Mouse (Mus musculus) forebrain, embryonic 13.5 days (tissue): Measurements from ENCODE around the gene Dennd4c. TPM values are rescaled to one million over a fixed set of nuclear protein-coding genes. Genes with fewer than 3 reads are reported as not detected.
A peak's percentile ranks its signal among the peaks of the same experiment; 100 is the strongest.
"Not testable (repeated sequence)": the region's sequence is repeated elsewhere in the genome, so short reads cannot be mapped to it uniquely, and the experiment has no call there.

Experiments used
- ATAC-seq: fragments of 200-750 bp; cut with Nextera tagmentation; 2 replicates; pipeline ENCODE4 v1.8.0; 2017
- H3K27ac ChIP-seq: fragments of 300-500 bp; sonication (generic); 2 replicates; pipeline ENCODE4 v1.5.1; 2015; ENCODE audit warnings: inconsistent platforms, mild to moderate bottlenecking, moderate library complexity
- H3K27me3 ChIP-seq: fragments of 300-500 bp; sonication (generic); 2 replicates; pipeline ENCODE4 v1.6.1; 2015; ENCODE audit warnings: mild to moderate bottlenecking, inconsistent platforms
- H3K36me3 ChIP-seq: fragments of 300-500 bp; sonication (generic); 2 replicates; pipeline ENCODE4 v1.6.1; 2015; ENCODE audit warnings: mild to moderate bottlenecking, inconsistent platforms; ENCODE audit not compliant: poor library complexity, severe bottlenecking
- H3K4me1 ChIP-seq: fragments of 300-500 bp; sonication (generic); 2 replicates; pipeline ENCODE4 v1.6.1; 2015; ENCODE audit warnings: inconsistent platforms
- H3K4me2 ChIP-seq: fragments of 300-500 bp; sonication (generic); 2 replicates; pipeline ENCODE4 v1.6.1; 2015; ENCODE audit warnings: inconsistent platforms, mild to moderate bottlenecking, moderate library complexity
- H3K4me3 ChIP-seq: fragments of 300-500 bp; sonication (generic); 2 replicates; pipeline ENCODE4 v1.5.1; 2015; ENCODE audit warnings: mild to moderate bottlenecking, inconsistent platforms
- H3K9ac ChIP-seq: fragments of 300-500 bp; sonication (generic); 2 replicates; pipeline ENCODE4 v1.6.1; 2015; ENCODE audit warnings: mild to moderate bottlenecking, inconsistent platforms
- H3K9me3 ChIP-seq: fragments of 300-500 bp; sonication (generic); replicated peaks from 2 replicates; pipeline ENCODE4 v1.6.1; 2016; ENCODE audit warnings: inconsistent platforms
- WGBS: fragments of 180-500 bp; shearing (Covaris S2); methylation state at CpG from one replicate; pipeline ENCODE4 v1.1.7; 2015; 5-methylcytosine and 5-hydroxymethylcytosine counted together
- polyA plus RNA-seq: library from polyadenylated mRNA; unstranded; fragments of >200 nt; fragmentation: Nextera tagmentation; extraction: Ambion mirVana; gene quantifications from 2 replicates; pipeline ENCODE4 v1.2.1, GENCODE M21; 2015

Gene Dennd4c
- polyA plus RNA-seq, 1 experiment from 2014 or later: 4.1 TPM

DNA sequence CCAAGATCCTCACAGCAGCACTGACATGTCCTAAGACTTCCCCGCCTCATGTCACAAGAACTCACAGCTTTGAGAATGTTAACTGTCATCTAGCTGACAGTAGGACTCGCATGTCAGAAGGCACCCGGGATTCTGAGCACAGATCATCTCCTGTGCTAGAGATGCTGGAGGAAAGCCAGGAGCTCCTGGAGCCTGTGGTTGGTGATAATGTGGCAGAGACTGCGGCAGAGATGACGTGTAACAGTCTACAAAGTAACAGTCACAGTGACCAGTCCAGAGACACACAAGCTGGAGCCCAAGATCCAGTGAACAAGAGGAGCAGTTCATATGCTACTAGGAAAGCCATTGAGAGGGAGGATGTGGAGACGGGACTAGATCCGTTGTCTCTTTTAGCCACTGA is 76.8 kb downstream of the Dennd4c start:
- Histone ChIP-seq H3K9ac (no peak overlapping the region), H3K36me3 (peaks cover 45% of the 10 kb centered on the region), H3K9me3 (no peaks in the 10 kb centered on the region), H3K27me3 (no peaks in the 10 kb centered on the region), H3K4me3 (no peak overlapping the region), H3K4me1 (no peaks in the 10 kb centered on the region), H3K27ac (no peak overlapping the region), H3K4me2 (no peak overlapping the region)
- no peak for ATAC-seq
- WGBS: 89% methylated on average over 7 of the region's 7 CpGs

DNA sequence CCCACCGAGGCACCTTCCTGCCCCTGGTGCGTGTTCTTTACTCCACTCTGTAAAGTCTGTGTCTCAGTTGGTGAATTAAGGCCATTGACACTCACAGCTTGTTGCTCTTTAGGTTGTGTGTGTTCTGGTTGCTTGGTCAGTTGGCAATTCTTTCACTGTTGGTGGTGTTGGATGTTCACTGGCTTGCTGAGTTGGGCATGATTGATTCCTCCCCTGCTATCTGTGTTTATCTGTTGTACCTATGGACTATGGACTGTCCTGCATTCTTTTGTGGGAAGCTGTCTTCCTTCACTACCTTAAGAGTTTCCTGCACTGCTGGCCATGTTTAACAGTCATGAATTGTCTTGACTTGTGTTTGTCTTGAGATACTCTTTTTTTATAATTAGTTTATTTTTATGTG is 83.5 kb downstream of the Dennd4c start:
- peaks cover 46% of the 10 kb centered on the region for H3K36me3 ChIP-seq
- H3K9me3 ChIP-seq: no peaks in the 10 kb centered on the region
- no peaks in the 10 kb centered on the region for H3K4me1 ChIP-seq
- no peak overlapping the region for H3K4me3 ChIP-seq
- no peak overlapping the region for H3K4me2 ChIP-seq
- WGBS: 89% methylated on average over 2 of the region's 2 CpGs
- H3K9ac ChIP-seq: no peak overlapping the region
- H3K27me3 ChIP-seq: no peaks in the 10 kb centered on the region
- ATAC-seq: no peak
- no peak overlapping the region for H3K27ac ChIP-seq

DNA sequence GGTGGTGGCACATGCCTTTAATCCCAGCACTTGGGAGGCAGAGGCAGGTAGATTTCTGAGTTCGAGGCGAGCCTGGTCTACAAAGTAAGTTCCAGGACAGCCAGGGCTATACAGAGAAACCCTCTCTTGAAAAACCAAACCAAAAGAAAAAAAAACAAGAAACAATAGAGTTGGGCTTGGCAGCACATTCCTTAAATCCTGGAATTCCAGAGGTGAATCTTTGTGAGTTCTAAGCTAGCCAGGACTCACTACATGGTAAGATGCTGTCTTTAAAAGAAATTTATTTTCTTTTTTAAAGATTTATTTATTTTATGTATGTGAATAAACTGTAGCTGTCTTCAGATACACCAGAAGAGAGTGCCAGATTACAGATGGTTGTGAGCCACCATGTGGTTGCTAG is 92.8 kb downstream of the Dennd4c start:
- peaks cover 73% of the 10 kb centered on the region for H3K36me3 ChIP-seq
- not testable (repeated sequence) for ATAC-seq
- WGBS: 96% methylated on average over 2 of the region's 2 CpGs

DNA sequence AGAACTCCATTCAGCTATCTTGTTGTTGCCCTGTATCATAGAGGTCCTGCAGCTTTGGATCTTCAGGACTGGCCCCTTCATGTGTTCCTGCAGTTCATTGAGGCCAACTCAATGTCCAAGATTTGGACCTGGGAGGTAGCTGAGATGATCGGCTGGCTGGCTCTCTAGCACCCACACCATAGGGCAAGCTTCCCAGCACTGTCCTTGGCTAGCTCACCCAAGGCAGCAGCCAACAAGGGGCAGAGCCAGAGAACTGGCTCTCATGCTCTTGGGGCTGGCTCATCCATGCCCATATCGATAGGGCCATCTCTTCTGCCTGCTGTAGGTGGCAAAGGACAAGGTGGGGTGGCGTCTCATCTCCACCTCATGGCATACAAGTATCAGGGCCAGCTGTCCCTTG is 97.0 kb downstream of the Dennd4c start:
- Histone ChIP-seq H3K4me2 (no peak overlapping the region), H3K9ac (no peak overlapping the region), H3K4me1 (no peaks in the 10 kb centered on the region), H3K4me3 (no peak overlapping the region), H3K36me3 (peaks cover 60% of the 10 kb centered on the region), H3K27ac (no peak overlapping the region), H3K9me3 (no peaks in the 10 kb centered on the region), H3K27me3 (no peaks in the 10 kb centered on the region)
- ATAC-seq: no peak
- WGBS: 96% methylated on average over 3 of the region's 3 CpGs

More for the DNA sequence above, 92.8 kb downstream of the Dennd4c start:
- H3K27me3 ChIP-seq, H3K4me2 ChIP-seq, H3K4me3 ChIP-seq, H3K4me1 ChIP-seq, H3K27ac ChIP-seq, H3K9me3 ChIP-seq, H3K9ac ChIP-seq: not testable (repeated sequence)

DNA sequence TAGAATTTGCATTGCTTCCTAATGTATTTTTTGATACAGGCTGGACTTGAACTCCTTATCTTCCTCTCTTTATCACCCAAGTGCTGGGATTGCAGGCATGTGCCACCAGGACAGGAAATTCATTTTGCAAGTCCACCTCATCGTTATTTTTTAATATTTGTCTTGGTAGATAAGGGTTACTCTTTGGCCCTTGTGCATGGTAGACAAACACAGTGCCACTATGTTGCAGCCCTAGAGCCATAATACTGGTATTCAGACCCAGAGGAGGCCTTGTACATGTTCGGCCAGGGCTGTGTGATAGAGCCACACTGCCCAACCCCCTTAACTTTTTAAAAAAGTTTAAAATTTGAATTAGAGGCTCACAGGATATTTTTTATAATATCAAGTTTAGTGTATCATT is 98.9 kb downstream of the Dennd4c start:
- Histone ChIP-seq H3K4me3 (no peak overlapping the region), H3K36me3 (peaks cover 54% of the 10 kb centered on the region)
- 90% methylated on average over 2 of the region's 2 CpGs for WGBS

DNA sequence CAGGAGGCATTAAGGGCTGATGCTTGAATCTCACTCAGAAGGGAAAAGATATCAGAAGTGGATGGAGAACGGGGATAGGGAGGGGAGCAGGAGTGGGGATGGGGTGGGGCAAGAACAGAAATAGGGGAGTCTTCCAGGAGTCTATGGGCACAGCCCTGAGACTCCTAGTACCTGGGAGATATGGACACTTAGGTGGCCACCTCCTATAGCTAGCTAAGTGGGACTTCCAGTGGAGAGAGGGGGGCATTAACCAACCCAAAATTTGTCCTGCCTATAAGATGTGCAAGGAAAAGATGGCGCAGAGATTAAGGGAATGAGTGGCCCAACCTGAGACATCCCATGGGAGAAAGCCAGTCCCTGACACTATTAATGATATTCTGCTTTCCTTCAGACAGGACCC is 103.0 kb downstream of the Dennd4c start:
- no peak overlapping the region for H3K27ac ChIP-seq
- H3K9ac ChIP-seq: no peak overlapping the region
- 85% methylated on average over 2 of the region's 2 CpGs for WGBS
- H3K27me3 ChIP-seq: no peaks in the 10 kb centered on the region
- 0 out of 2 replicates have a peak, but pooled peaks have one; percentile 25 for ATAC-seq
- H3K9me3 ChIP-seq: no peaks in the 10 kb centered on the region
- no peak overlapping the region for H3K4me3 ChIP-seq
- H3K4me1 ChIP-seq: peaks cover 9% of the 10 kb centered on the region
- H3K4me2 ChIP-seq: no peak overlapping the region
- H3K36me3 ChIP-seq: peaks cover 56% of the 10 kb centered on the region

More for the DNA sequence above, 98.9 kb downstream of the Dennd4c start:
- H3K4me2 ChIP-seq: no peak overlapping the region
- ATAC-seq: no peak
- H3K9ac ChIP-seq: no peak overlapping the region
- no peaks in the 10 kb centered on the region for H3K9me3 ChIP-seq
- no peak overlapping the region for H3K27ac ChIP-seq
- no peaks in the 10 kb centered on the region for H3K27me3 ChIP-seq
- H3K4me1 ChIP-seq: no peaks in the 10 kb centered on the region

DNA sequence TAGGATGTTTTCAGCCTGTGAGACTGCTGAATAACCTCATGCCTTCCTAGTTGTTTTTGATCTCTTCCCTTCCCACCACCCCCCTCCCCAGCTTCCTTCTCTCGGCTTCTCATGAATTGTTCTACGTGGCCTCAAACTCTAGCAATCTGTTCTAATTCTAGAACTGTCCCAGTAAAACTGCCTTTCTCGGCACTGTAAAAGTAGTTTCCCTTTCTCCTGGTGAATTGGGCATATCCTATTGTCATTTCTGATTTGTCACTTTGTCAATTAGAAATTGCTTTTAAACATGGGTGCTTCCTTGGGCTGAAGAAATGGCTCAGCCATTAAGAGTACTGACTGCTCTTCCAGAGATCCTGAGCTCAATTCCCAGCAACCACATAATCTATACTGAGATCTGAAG is 103.7 kb downstream of the Dennd4c start:
- Histone ChIP-seq H3K4me1 (peaks cover 9% of the 10 kb centered on the region), H3K27me3 (no peaks in the 10 kb centered on the region), H3K9me3 (no peaks in the 10 kb centered on the region), H3K27ac (no peak overlapping the region), H3K36me3 (peaks cover 53% of the 10 kb centered on the region), H3K4me3 (no peak overlapping the region), H3K4me2 (no peak overlapping the region), H3K9ac (no peak overlapping the region)
- WGBS: 79% methylated on average over 3 of the region's 3 CpGs
- no peak for ATAC-seq

DNA sequence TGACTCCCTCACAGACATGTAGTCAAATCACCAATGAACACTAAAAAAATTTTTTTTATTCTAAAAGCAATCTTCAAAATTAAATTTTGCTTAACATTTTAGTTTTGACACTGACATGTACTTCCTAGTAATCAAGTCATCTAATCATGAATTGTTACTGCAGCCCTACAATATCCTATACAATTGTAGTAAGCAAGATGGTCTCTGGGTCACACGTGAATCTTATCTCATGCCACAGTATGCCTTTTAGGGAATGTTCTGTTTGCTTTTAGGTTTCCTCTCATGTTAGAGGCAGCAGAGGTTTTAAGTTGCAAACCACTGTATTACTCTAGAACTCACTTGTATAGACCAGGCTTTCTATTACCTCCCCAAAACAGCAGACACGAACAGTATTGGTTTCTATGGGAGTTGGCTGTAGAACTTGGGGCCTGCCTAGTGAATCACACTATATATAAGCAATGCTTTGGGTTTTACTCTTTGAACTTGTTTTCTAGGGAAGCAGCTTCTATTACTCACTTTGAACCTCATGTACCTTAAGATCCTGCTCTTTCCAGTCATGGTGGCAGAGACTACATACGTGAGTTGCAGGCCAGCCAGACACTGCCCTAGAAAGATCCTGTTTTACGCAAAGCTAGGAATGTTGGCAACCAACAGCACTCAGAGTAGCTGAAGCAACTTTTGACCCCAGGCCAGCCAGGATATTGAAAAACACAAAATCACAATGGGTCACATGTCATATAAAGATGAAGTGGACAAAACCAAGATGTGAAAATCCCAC is 104.6 kb downstream of the Dennd4c start:
- Histone ChIP-seq H3K9me3 (no peaks in the 10 kb centered on the region), H3K4me3 (no peak overlapping the region), H3K4me2 (no peak overlapping the region), H3K27me3 (no peaks in the 10 kb centered on the region), H3K4me1 (peaks cover 12% of the 10 kb centered on the region), H3K36me3 (peaks cover 48% of the 10 kb centered on the region), H3K27ac (no peak overlapping the region), H3K9ac (no peak overlapping the region)
- no peak for ATAC-seq
- WGBS: 91% methylated on average over 4 of the region's 4 CpGs

DNA sequence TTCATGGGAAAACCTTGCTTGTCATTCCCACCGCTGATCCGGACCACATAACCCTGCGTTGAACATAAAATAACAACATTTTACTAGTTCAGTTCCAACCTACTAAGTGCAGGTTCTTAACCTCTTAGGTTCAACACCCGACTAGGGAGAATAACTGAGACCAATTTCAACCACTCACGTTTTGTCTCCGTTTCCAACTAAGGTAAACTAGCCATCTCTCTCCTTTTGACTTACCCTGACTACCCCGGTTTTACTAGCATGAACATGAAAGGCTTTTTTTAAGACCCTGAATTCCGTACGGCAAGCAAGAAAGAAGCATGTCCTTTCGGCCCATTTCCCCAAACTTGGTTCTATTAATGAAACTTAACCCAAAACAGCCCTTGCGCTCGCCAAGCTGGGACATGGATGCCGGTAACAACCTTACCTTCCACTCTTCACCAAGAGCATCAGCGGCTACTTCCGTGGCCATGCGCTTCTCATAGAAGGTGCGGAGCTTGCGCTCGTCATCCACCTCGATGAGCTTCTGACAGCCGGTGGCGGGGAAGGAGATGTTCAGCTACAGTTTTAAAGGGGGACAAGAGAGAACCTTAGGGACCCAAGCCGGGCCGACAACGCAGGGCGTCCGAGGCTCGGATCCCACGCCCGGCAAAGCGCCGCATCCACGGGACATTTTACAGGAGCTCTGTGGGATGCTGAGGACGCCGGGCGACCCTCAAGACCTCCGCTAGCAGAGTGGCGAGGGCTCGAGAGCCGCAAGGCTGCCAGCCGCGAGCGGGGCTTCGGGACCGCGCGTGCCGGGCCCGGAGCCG is 108.2 kb downstream of the Dennd4c start:
- H3K4me2 ChIP-seq: peak overlapping the region; percentile 66
- no peaks in the 10 kb centered on the region for H3K9me3 ChIP-seq
- peak overlapping the region; percentile 95 for H3K4me3 ChIP-seq
- H3K27me3 ChIP-seq: no peaks in the 10 kb centered on the region
- peak overlapping the region; percentile 96 for H3K27ac ChIP-seq
- peak overlapping the region; percentile 100 for H3K9ac ChIP-seq
- no peak for ATAC-seq
- H3K4me1 ChIP-seq: peaks cover 16% of the 10 kb centered on the region
- peaks cover 39% of the 10 kb centered on the region for H3K36me3 ChIP-seq
- 2% methylated on average over 49 of the region's 50 CpGs for WGBS

DNA sequence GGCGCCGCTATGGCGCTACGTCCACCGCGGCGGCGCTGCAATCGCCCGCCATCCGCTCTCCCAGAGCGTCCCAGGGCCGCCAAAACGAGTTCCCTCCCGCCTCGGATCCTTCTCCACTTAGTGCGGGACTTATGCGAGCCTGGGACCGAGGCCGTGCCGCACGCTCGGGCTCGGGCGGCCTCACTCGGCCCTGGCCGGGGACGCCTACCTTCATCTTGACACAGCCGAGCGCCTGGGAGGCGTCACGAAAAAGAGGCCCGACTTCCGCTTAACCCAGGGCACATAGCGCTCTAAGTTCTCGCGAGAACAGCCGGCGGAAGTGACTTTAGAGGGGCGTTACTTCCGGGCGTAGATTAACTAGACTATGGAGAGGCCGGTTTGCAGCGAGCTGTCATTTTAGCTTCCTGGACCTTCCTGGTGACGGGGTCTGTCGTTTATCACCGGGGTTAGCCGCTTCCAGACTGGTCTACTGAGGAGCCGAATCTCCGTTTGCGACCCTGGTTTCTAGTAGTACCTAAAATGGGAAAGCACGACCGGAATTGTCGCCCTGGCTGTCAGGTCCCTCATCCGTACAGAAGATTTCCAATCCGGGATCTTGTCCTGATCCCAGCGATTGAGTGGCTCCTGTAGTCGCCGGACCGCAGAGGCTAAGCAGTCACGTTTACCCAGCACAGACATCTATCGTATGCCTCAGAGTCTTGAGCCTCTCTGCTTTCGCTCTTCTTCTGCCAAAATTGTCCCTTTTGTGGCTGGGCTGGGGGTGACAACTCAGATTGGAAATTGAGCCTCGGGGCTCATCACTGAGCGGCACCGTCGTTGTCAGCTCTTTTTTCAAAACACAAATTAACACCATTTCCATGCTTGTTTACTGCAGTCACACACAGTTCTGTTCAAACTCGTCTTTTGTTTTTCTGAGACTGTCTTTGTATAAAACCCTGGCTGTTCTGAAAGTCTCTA is 109.0 kb downstream of the Dennd4c start, which contains the start of gene Rps6:
TSS of gene Rps6 (minus strand) at position 300 of the 957 bp plus-strand sequence.
- Histone ChIP-seq H3K4me2 (peak within 1 kb of the TSS; percentile 80), H3K9ac (peak within 1 kb of the TSS; percentile 100), H3K27ac (peak within 1 kb of the TSS; percentile 96), H3K4me1 (peaks cover 16% of the 10 kb centered on the region), H3K9me3 (no peaks in the 10 kb centered on the region), H3K4me3 (peak within 1 kb of the TSS; percentile 95), H3K36me3 (peaks cover 32% of the 10 kb centered on the region), H3K27me3 (no peaks in the 10 kb centered on the region)
- WGBS: under 1% methylated on average over 68 of the region's 68 CpGs
- peak; percentile 99 for ATAC-seq

DNA sequence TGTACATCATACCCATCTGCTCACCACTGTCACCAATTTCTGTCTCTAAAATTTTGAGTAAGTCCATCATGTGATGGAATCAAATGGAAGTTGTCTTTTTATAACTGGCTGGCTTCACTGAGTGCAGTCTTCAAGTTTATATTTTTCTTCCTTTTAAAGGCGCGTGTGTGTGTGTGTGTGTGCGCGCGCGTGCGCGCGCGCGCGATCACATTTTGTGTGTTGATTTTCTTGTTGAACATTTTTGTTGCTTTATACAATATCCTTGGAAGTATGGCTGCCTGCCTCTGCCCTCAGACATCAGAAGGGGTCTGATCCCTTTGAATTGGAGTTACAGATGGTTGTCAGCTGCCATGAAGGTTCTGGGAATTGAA is 109.7 kb downstream of the Dennd4c start:
- Histone ChIP-seq H3K4me3 (peak overlapping the region; percentile 95), H3K9me3 (no peaks in the 10 kb centered on the region), H3K4me2 (peak overlapping the region; percentile 80), H3K4me1 (peaks cover 16% of the 10 kb centered on the region), H3K27me3 (no peaks in the 10 kb centered on the region), H3K27ac (peak overlapping the region; percentile 96; the same call in 1 of the 2 replicates), H3K9ac (peak overlapping the region; percentile 100), H3K36me3 (peaks cover 26% of the 10 kb centered on the region)
- ATAC-seq: no peak
- 63% methylated on average over 12 of the region's 12 CpGs for WGBS
